Mouse (Mus musculus) common myeloid progenitor, adult 5-6 weeks (primary cell): ENCODE data around the gene Tmed5. TPM values are rescaled to one million over a fixed set of nuclear protein-coding genes. Genes with fewer than 3 reads are reported as not detected.

Experiments used
- ATAC-seq: replicated peaks from 2 replicates; pipeline ENCODE4 v1.8.0; 2016; ENCODE audit warnings: low read depth, mild to moderate bottlenecking, moderate TSS enrichment, inconsistent platforms; ENCODE audit not compliant: poor library complexity, severe bottlenecking
- total RNA-seq: library from RNA; stranded (forward); fragments of 200-1000, 187-1606 nt; gene quantifications from 2 replicates; pipeline ENCODE4 v1.2.3, GENCODE M21; 2017

Gene Tmed5
- total RNA-seq, 1 experiment from 2014 or later: 98.8 TPM

GRCm38 (mm10) chr5:108060413-108060812, 72.0 kb downstream of the Tmed5 start:
- ATAC-seq: no peak

Other genes starting within 250 kb of the Tmed5 start
- 363 and 432 TPM in 2 replicates for gene Rpl5, start 232.1 kb downstream of the Tmed5 start, total RNA-seq
- gene Fam69a, start 145.5 kb downstream of the Tmed5 start, total RNA-seq: 15.8 and 28.6 TPM in 2 replicates
- gene Mtf2, start 66.9 kb downstream of the Tmed5 start, total RNA-seq: 114 and 119 TPM in 2 replicates
- gene Ccdc18, start 255 bp upstream of the Tmed5 start, total RNA-seq: 25.7 and 32.1 TPM in 2 replicates
- 57.1 and 71.1 TPM in 2 replicates for gene Dr1, start 136.3 kb upstream of the Tmed5 start, total RNA-seq
- 6.7 and 8.8 TPM in 2 replicates for gene Pigg, start 180.0 kb upstream of the Tmed5 start, total RNA-seq
- 0.14 TPM in 1 of 2 replicates, not detected in the other for gene Gm42517, start 235.3 kb upstream of the Tmed5 start, total RNA-seq